Mouse (Mus musculus) limb, embryonic 13.5 days (tissue): Measurements from ENCODE around the gene Rab11fip4. TPM values are rescaled to one million over a fixed set of nuclear protein-coding genes. Genes with fewer than 3 reads are reported as not detected.

ENCODE experiments used
- ATAC-seq: fragments of 200-750 bp; cut with Nextera tagmentation; 2 replicates; pipeline ENCODE4 v1.8.0; 2017; ENCODE audit warnings: low read depth, moderate number of reproducible peaks, moderate TSS enrichment; ENCODE audit not compliant: low FRiP score
- H3K27ac ChIP-seq: fragments of 300-500 bp; sonication (generic); 2 replicates; pipeline ENCODE4 v1.5.1; 2015; ENCODE audit warnings: inconsistent platforms, mild to moderate bottlenecking, moderate library complexity
- H3K27me3 ChIP-seq: fragments of 300-500 bp; sonication (generic); 2 replicates; pipeline ENCODE4 v1.6.1; 2015; ENCODE audit warnings: mild to moderate bottlenecking, inconsistent platforms
- H3K36me3 ChIP-seq: fragments of 300-500 bp; sonication (generic); 2 replicates; pipeline ENCODE4 v1.6.1; 2015; ENCODE audit warnings: inconsistent platforms, mild to moderate bottlenecking, moderate library complexity
- H3K4me1 ChIP-seq: fragments of 300-500 bp; sonication (generic); 2 replicates; pipeline ENCODE4 v1.6.1; 2015; ENCODE audit warnings: inconsistent platforms
- H3K4me2 ChIP-seq: fragments of 300-500 bp; sonication (generic); replicated peaks from 2 replicates; pipeline ENCODE4 v1.6.1; 2015; ENCODE audit warnings: inconsistent platforms, mild to moderate bottlenecking, moderate library complexity
- H3K4me3 ChIP-seq: fragments of 300-500 bp; sonication (generic); 2 replicates; pipeline ENCODE4 v1.5.1; 2015; ENCODE audit warnings: moderate library complexity, mild to moderate bottlenecking, inconsistent platforms
- H3K9ac ChIP-seq: fragments of 300-500 bp; sonication (generic); 2 replicates; pipeline ENCODE4 v1.6.1; 2015; ENCODE audit warnings: mild to moderate bottlenecking, inconsistent platforms
- H3K9me3 ChIP-seq: fragments of 300-500 bp; sonication (generic); 2 replicates; pipeline ENCODE4 v1.6.1; 2016; ENCODE audit warnings: inconsistent platforms
- WGBS: fragments of 180-500 bp; shearing (Covaris S2); methylation state at CpG from one replicate; pipeline ENCODE4 v1.1.7; 2015; 5-methylcytosine and 5-hydroxymethylcytosine counted together
- microRNA counts: library from miRNA; unstranded; fragments of <30 nt; microRNA quantifications from one replicate; lab custom pipeline; 2016
- microRNA-seq: library from miRNA; unstranded; fragments of <30 nt; microRNA quantifications from one replicate; pipeline ENCODE4, GENCODE M21; 2016
- polyA plus RNA-seq: library from polyadenylated mRNA; unstranded; fragments of >200 nt; fragmentation: Nextera tagmentation; extraction: Ambion mirVana; gene quantifications from 2 replicates; pipeline ENCODE4 v1.2.1, GENCODE M21; 2015

Gene Rab11fip4
- polyA plus RNA-seq, 1 experiment from 2014 or later: 12.4 TPM

GRCm38 (mm10) chr11:79737865-79738502, 147.0 kb downstream of the Rab11fip4 start:
- WGBS: 90% methylated on average over 6 of the region's 6 CpGs
- ATAC-seq: no peak
- peak overlapping the region; percentile 78; the same call in 1 of the 2 replicates for H3K27ac ChIP-seq
- no peak overlapping the region for H3K4me2 ChIP-seq
- no peaks in the 10 kb centered on the region for H3K36me3 ChIP-seq
- H3K27me3 ChIP-seq: no peaks in the 10 kb centered on the region
- H3K4me1 ChIP-seq: peaks cover 35% of the 10 kb centered on the region
- no peak overlapping the region for H3K4me3 ChIP-seq
- no peak overlapping the region for H3K9ac ChIP-seq
- no peaks in the 10 kb centered on the region for H3K9me3 ChIP-seq

GRCm38 (mm10) chr11:79738725-79739558, 147.9 kb downstream of the Rab11fip4 start:
- H3K27ac ChIP-seq: peak overlapping the region; percentile 78
- ATAC-seq: peak; percentile 90
- H3K4me3 ChIP-seq: no peak overlapping the region
- no peaks in the 10 kb centered on the region for H3K27me3 ChIP-seq
- 0 out of 2 replicates have a peak overlapping the region, but pooled peaks have one; percentile 3 for H3K4me2 ChIP-seq
- H3K9me3 ChIP-seq: no peaks in the 10 kb centered on the region
- no peaks in the 10 kb centered on the region for H3K36me3 ChIP-seq
- WGBS: 58% methylated on average over 19 of the region's 19 CpGs
- no peak overlapping the region for H3K9ac ChIP-seq
- H3K4me1 ChIP-seq: peaks cover 35% of the 10 kb centered on the region

- 85% methylated on average over 10 of the region's 10 CpGs for WGBS
- Histone ChIP-seq H3K27ac (no peak overlapping the region), H3K9me3 (no peaks in the 10 kb centered on the region), H3K27me3 (no peaks in the 10 kb centered on the region), H3K4me3 (no peak overlapping the region), H3K9ac (no peak overlapping the region), H3K4me2 (no peak overlapping the region), H3K36me3 (no peaks in the 10 kb centered on the region), H3K4me1 (peaks cover 35% of the 10 kb centered on the region)
- no peak for ATAC-seq
These were observed 149.9 kb downstream of the Rab11fip4 start for GRCm38 (mm10) chr11:79740740-79741512.

GRCm38 (mm10) chr11:79746552-79747102, 155.6 kb downstream of the Rab11fip4 start:
- H3K9me3 ChIP-seq: no peaks in the 10 kb centered on the region
- H3K27ac ChIP-seq: no peak overlapping the region
- H3K4me3 ChIP-seq: no peak overlapping the region
- no peak overlapping the region for H3K4me2 ChIP-seq
- no peak overlapping the region for H3K9ac ChIP-seq
- no peaks in the 10 kb centered on the region for H3K4me1 ChIP-seq
- ATAC-seq: no peak
- 69% methylated on average over 11 of the region's 11 CpGs for WGBS
- no peaks in the 10 kb centered on the region for H3K36me3 ChIP-seq
- no peaks in the 10 kb centered on the region for H3K27me3 ChIP-seq

MicroRNAs within 50 kb of the gene (microRNA counts, 519-probe panel; counts per million panel counts)
- 1,601 counts per million, percentile 17 among the panel's probes with 10 or more counts for microRNA mmu-miR-193 (lab: Ali Mortazavi, UCI)
- 3,945 counts per million, percentile 75 among the panel's probes with 10 or more counts for microRNA mmu-miR-365 (lab: Ali Mortazavi, UCI)

Small RNA genes within 50 kb of the gene (microRNA-seq; reads per million reads assigned to microRNA genes)
- gene Mir193a (9.9 reads per million, percentile 27 among the genes with 10 or more reads in this experiment), gene Mir365-2 (1.6 reads per million)

Other genes with a start within 250 kb of the Rab11fip4 start
- gene Omg, start 87.1 kb upstream of the Rab11fip4 start, polyA plus RNA-seq: 0.19 and 0.28 TPM in 2 replicates
- gene Evi2b, start 67.5 kb upstream of the Rab11fip4 start, polyA plus RNA-seq: 0.29 and 0.68 TPM in 2 replicates
- gene Evi2, start 60.6 kb upstream of the Rab11fip4 start, polyA plus RNA-seq: 0.84 and 0.99 TPM in 2 replicates
- 4.0 and 4.1 TPM in 2 replicates for gene Evi2a, start 60.6 kb upstream of the Rab11fip4 start, polyA plus RNA-seq